Mouse (Mus musculus): ENCODE measurements around the gene Mfap3.

- TF ChIP-seq POLR2A (IDR thresholded peaks at IDR 0.05; ENCODE audit: insufficient read length, low read depth) (no peak), MYOG (IDR thresholded peaks at IDR 0.05; ENCODE audit: control insufficient read depth in 1 of 3, insufficient read depth in 1 of 3, insufficient read length in 2 of 3, low read depth in 2 of 3) (no peak), USF1 (IDR thresholded peaks at IDR 0.05; ENCODE audit: low read depth) (no peak), E2F4 (IDR thresholded peaks at IDR 0.05; ENCODE audit: insufficient read depth) (no peak), MAX (IDR thresholded peaks at IDR 0.05; ENCODE audit: low read depth) (no peak), SRF (IDR thresholded peaks at IDR 0.05; ENCODE audit: control insufficient read depth, insufficient read length, low read depth) (no peak)
These were observed 21.5 kb downstream of the Mfap3 start for GRCm38 (mm10) chr11:57539841-57540418.

All from myocyte (in vitro differentiated cells).